Mouse (Mus musculus): ENCODE data around the gene Zswim9. TPM values are rescaled to one million over a fixed set of nuclear protein-coding genes. Genes with fewer than 3 reads are reported as not detected.

Zswim9 gene
- polyA plus RNA-seq (2012; rRNA removed), result 7.8 and 8.9 TPM in 2 replicates

GRCm38 (mm10) chr7:13278308-13278891 lies at the start of gene Zswim9:
TSS of gene Zswim9 (minus strand) at chr7:13278721.

GRCm38 (mm10) chr7:13324316-13324715 lies 45.8 kb upstream of the Zswim9 start, which contains the start of gene Pla2g4c:
TSS of gene Pla2g4c (plus strand) at chr7:13324655.

GRCm38 (mm10) chr7:13277081-13277480 lies 1.4 kb downstream of the Zswim9 start, which contains the start of gene Lig1:
TSS of gene Lig1 (plus strand) at chr7:13277283.

GRCm38 (mm10) chr7:13212720-13213119 lies 65.8 kb downstream of the Zswim9 start, which contains the start of gene Vmn1r89:
TSS of gene Vmn1r89 (plus strand) at chr7:13213020.

Other genes with a start within 250 kb of the Zswim9 start
- gene Chmp2a, start 243.9 kb downstream of the Zswim9 start, polyA plus RNA-seq (2012; rRNA removed), result 212 and 230 TPM in 2 replicates
- gene Ube2m, start 240.4 kb downstream of the Zswim9 start, polyA plus RNA-seq (2012; rRNA removed), result 326 and 330 TPM in 2 replicates
- gene Mzf1, start 224.0 kb downstream of the Zswim9 start, polyA plus RNA-seq (2012; rRNA removed), result 12.1 and 14.2 TPM in 2 replicates
- 0.18 and 0.20 TPM in 2 replicates for gene Vmn1r85, start 183.5 kb downstream of the Zswim9 start, polyA plus RNA-seq (2012; rRNA removed)
- 0.01 TPM in 2 replicates for gene Vmn1r86, start 158.8 kb downstream of the Zswim9 start, polyA plus RNA-seq (2012; rRNA removed)
- not detected in 2 replicates for gene Vmn1r87, start 138.6 kb downstream of the Zswim9 start, polyA plus RNA-seq (2012; rRNA removed)
- gene Vmn1r88, start 119.2 kb downstream of the Zswim9 start, polyA plus RNA-seq (2012; rRNA removed), result 0.01 TPM in 1 of 2 replicates, not detected in the other
- not detected in 2 replicates for gene Vmn1r89, start 65.7 kb downstream of the Zswim9 start, polyA plus RNA-seq (2012; rRNA removed)
- 34.0 and 39.0 TPM in 2 replicates for gene Lig1, start 1.4 kb downstream of the Zswim9 start, polyA plus RNA-seq (2012; rRNA removed)
- 2.0 and 2.1 TPM in 2 replicates for gene Pla2g4c, start 45.9 kb upstream of the Zswim9 start, polyA plus RNA-seq (2012; rRNA removed)
- gene Cabp5, start 119.4 kb upstream of the Zswim9 start, polyA plus RNA-seq (2012; rRNA removed), result 0.43 and 0.56 TPM in 2 replicates
- gene Bsph1, start 172.1 kb upstream of the Zswim9 start, polyA plus RNA-seq (2012; rRNA removed), result not detected in 2 replicates